Comparison of ENCODE assay signal across 8 mouse cellular contexts in the genomic region with DNA sequence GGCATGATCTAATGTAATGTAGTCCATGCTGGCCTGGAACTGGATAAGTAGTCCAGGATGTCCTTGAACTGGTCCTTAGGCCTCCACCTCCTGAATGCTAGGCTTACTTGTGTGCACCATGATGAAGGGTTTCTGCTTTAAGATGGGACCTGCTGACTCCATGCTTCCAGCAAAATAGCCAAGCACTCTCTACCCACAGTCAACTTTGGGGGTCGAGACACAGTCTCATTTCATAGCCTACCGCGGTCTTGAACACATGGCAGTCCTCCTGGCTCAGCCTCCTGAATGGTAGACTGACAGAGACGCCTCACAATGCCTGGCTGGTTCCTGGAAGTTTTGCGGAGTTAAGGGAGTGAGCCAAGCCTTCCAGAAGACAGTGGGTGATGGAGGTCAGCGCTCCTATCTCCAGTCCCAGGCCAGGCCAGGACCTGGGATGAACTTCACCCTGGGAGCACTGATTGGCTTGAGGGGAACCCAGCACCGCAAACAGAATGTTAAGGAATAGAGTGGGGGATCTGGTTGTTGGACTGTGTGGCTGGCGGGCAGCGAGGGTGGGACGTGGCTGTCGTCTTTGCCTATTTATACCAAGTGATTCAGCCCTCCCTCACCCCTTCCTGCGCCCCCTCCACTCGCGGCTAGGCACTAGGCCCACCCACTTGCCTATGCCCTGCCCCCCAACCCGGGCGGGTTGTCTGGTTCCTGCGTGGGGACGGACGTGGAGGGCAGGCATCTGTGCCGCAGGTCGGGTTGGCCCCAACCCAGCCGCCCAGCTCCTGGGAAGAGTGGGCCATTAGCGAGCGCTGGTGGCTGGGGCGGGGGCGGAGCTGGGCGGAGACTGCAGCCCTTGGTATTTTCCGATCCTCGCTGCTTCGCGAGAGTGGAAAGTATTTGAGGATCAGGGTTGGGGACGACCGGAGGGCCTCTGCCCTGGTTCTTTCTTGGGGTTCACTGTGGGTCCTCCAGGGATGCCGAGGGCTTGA. TPM values are rescaled to one million over a fixed set of nuclear protein-coding genes. Genes with fewer than 3 reads are reported as not detected.
A peak's percentile ranks its signal among the peaks of the same experiment; 100 is the strongest.
DNase-seq lines count a peak whose midpoint lies in the region; ATAC-seq and TF ChIP-seq lines count a peak whose summit lies in the region.

No protein-coding gene starts in this region.

- WGBS in cerebellum, adult 2 months = 24% methylated on average over 34 of the region's 34 CpGs
- WGBS in intestine, embryonic 15.5 days = 7% methylated on average over 34 of the region's 34 CpGs
- WGBS in liver, adult 2 months = 15% methylated on average over 34 of the region's 34 CpGs
- WGBS in midbrain, postnatal 0 days = 12% methylated on average over 33 of the region's 34 CpGs

- TF ChIP-seq CTCF in cerebellum, adult 2 months (IDR thresholded peaks at IDR 0.05; ENCODE audit: borderline replicate concordance, insufficient read depth, low read depth, low read length) = no peak
- TF ChIP-seq CTCF in liver, adult 2 months (IDR thresholded peaks at IDR 0.05; ENCODE audit: low read depth, low read length) = no peak
- TF ChIP-seq CTCF in midbrain, postnatal 0 days (IDR thresholded peaks at IDR 0.05) = no peak

- no peak for DNase-seq in cerebellum, adult 2 months
- DNase-seq in cerebellum, adult 9-10 months = no peak
- peak; percentile 80 for DNase-seq in embryo, embryonic 10.5 days (ENCODE audit: low spot score)
- no peak for DNase-seq in liver, adult 2 months (ENCODE audit: extremely low read depth, low read depth, low spot score)
- DNase-seq in midbrain, postnatal 0 days (ENCODE audit: low spot score) = peak; percentile 59
- peak; percentile 64 to 78 for DNase-seq in spleen, postnatal 4 days (ENCODE audit: low spot score in 2 of 2)

- H3K36me3 ChIP-seq in intestine, embryonic 15.5 days = no peaks in the 10 kb centered on the region
- no peaks in the 10 kb centered on the region for H3K36me3 ChIP-seq in liver, adult 2 months (ENCODE audit: control insufficient read depth, insufficient read depth, low read length)
- no peaks in the 10 kb centered on the region for H3K36me3 ChIP-seq in midbrain, postnatal 0 days (ENCODE audit: insufficient read depth, low read length)

- peak overlapping the region; percentile 94 for H3K4me2 ChIP-seq in intestine, embryonic 15.5 days (replicated peaks)
- H3K4me2 ChIP-seq in midbrain, postnatal 0 days (ENCODE audit: low read depth, low read length, poor library complexity, severe bottlenecking) = peak overlapping the region; percentile 56

- H3K9ac ChIP-seq in intestine, embryonic 15.5 days = peak overlapping the region; percentile 64
- H3K9ac ChIP-seq in liver, adult 2 months (ENCODE audit: low read depth, low read length) = peak overlapping the region; percentile 54
- H3K9ac ChIP-seq in midbrain, postnatal 0 days (replicated peaks; ENCODE audit: low read length, poor library complexity, severe bottlenecking) = peak overlapping the region; percentile 52; the same call in 1 of the 2 replicates

- H3K9me3 ChIP-seq in intestine, embryonic 15.5 days = no peaks in the 10 kb centered on the region
- no peaks in the 10 kb centered on the region for H3K9me3 ChIP-seq in midbrain, postnatal 0 days (ENCODE audit: low read length)

- H3K4me3 ChIP-seq in cerebellum, adult 2 months (replicated peaks; ENCODE audit: insufficient read depth, low read depth, low read length) = peak overlapping the region; percentile 30
- H3K4me3 ChIP-seq in intestine, embryonic 15.5 days (replicated peaks) = peak overlapping the region; percentile 73
- peak overlapping the region; percentile 45 for H3K4me3 ChIP-seq in liver, adult 2 months (ENCODE audit: insufficient read depth, low read depth, low read length)
- peak overlapping the region; percentile 33 for H3K4me3 ChIP-seq in midbrain, postnatal 0 days (ENCODE audit: low read depth, low read length)

- peaks cover 8% of the 10 kb centered on the region; the same call in 1 of the 2 replicates for H3K79me2 ChIP-seq in liver, adult 2 months (ENCODE audit: control insufficient read depth, insufficient read depth, low read length)

- H3K27me3 ChIP-seq in cerebellum, adult 2 months (ENCODE audit: control insufficient read depth, insufficient read depth, low read length) = no peaks in the 10 kb centered on the region
- H3K27me3 ChIP-seq in intestine, embryonic 15.5 days (replicated peaks) = no peaks in the 10 kb centered on the region
- no peaks in the 10 kb centered on the region for H3K27me3 ChIP-seq in liver, adult 2 months (ENCODE audit: control insufficient read depth, insufficient read depth, low read length)
- H3K27me3 ChIP-seq in midbrain, postnatal 0 days (ENCODE audit: insufficient read depth, low read length) = no peaks in the 10 kb centered on the region

- no peaks in the 10 kb centered on the region for H3K4me1 ChIP-seq in cerebellum, adult 2 months (ENCODE audit: control insufficient read depth, insufficient read depth, low read length)
- peaks cover 61% of the 10 kb centered on the region for H3K4me1 ChIP-seq in intestine, embryonic 15.5 days (replicated peaks)
- H3K4me1 ChIP-seq in liver, adult 2 months (ENCODE audit: control insufficient read depth, insufficient read depth, low read length) = 0 out of 2 replicates have a peak, but pooled peaks cover 3% of the 10 kb centered on the region
- H3K4me1 ChIP-seq in midbrain, postnatal 0 days (ENCODE audit: insufficient read depth, low read length) = peaks cover 5% of the 10 kb centered on the region

- H3K27ac ChIP-seq in cerebellum, adult 2 months (ENCODE audit: insufficient read depth, low read length) = peak overlapping the region; percentile 28; the same call in 1 of the 2 replicates
- H3K27ac ChIP-seq in intestine, embryonic 15.5 days = peak overlapping the region; percentile 94
- peak overlapping the region; percentile 93 for H3K27ac ChIP-seq in liver, adult 2 months (replicated peaks; ENCODE audit: insufficient read depth, low read depth, low read length)
- peak overlapping the region; percentile 65 for H3K27ac ChIP-seq in midbrain, postnatal 0 days (ENCODE audit: low read depth, low read length)

- ATAC-seq in granulocyte monocyte progenitor cell, adult 5-6 weeks (replicated peaks; ENCODE audit: poor library complexity, severe bottlenecking) = peak; percentile 26
- ATAC-seq in intestine, embryonic 15.5 days = peak; percentile 52
- ATAC-seq in midbrain, postnatal 0 days (ENCODE audit: low FRiP score) = 0 out of 2 replicates have a peak, but pooled peaks have one; percentile 11

- no peak for TF ChIP-seq POLR2A in cerebellum, adult 2 months (IDR thresholded peaks at IDR 0.05; ENCODE audit: borderline replicate concordance, insufficient read depth, low read length)
- TF ChIP-seq POLR2A in liver, adult 2 months (IDR thresholded peaks at IDR 0.05; ENCODE audit: extremely low read depth, insufficient read depth, low read length) = 0 out of 2 replicates have a peak, but pooled peaks have one; percentile 4

RNA-seq across cellular contexts. Expression of gene Nanos3, which starts 18.2 kb away (rescaled TPM):
- 2.3 and 2.8 TPM in 2 replicates for polyA plus RNA-seq in cerebellum, adult 2 months (2012; rRNA removed)
- 3.5 and 9.6 TPM in 2 replicates for total RNA-seq in granulocyte monocyte progenitor cell, adult 5-6 weeks (2014; fragmentation: Nextera tagmentation)
- total RNA-seq in granulocyte monocyte progenitor cell, adult 5-6 weeks (2017) = not detected in 2 replicates
- polyA plus RNA-seq in intestine, embryonic 15.5 days (2015; fragmentation: Nextera tagmentation; extraction: Ambion mirVana) = 2.5 and 2.9 TPM in 2 replicates
- not detected in 2 replicates for total RNA-seq in liver, adult 2 months (2014; rRNA removed)
- not detected in 2 replicates for polyA plus RNA-seq in liver, adult 2 months (2012; rRNA removed)
- total RNA-seq in midbrain, postnatal 0 days (2014; rRNA removed) = 0.27 and 4.6 TPM in 2 replicates
- 14.0 and 15.3 TPM in 2 replicates for polyA plus RNA-seq in midbrain, postnatal 0 days (2015; fragmentation: Nextera tagmentation; extraction: Ambion mirVana)

RNA-seq across cellular contexts. Expression of gene Zswim4, which starts 33.6 kb away (rescaled TPM):
- polyA plus RNA-seq in cerebellum, adult 2 months (2012; rRNA removed) = 14.0 TPM in 2 replicates
- total RNA-seq in granulocyte monocyte progenitor cell, adult 5-6 weeks (2014; fragmentation: Nextera tagmentation) = 4.6 and 8.1 TPM in 2 replicates
- total RNA-seq in granulocyte monocyte progenitor cell, adult 5-6 weeks (2017) = 4.5 and 4.8 TPM in 2 replicates
- polyA plus RNA-seq in intestine, embryonic 15.5 days (2015; fragmentation: Nextera tagmentation; extraction: Ambion mirVana) = 9.0 TPM in 2 replicates
- 2.8 and 3.7 TPM in 2 replicates for total RNA-seq in liver, adult 2 months (2014; rRNA removed)
- 6.9 and 8.4 TPM in 2 replicates for polyA plus RNA-seq in liver, adult 2 months (2012; rRNA removed)
- 37.7 and 41.8 TPM in 2 replicates for total RNA-seq in midbrain, postnatal 0 days (2014; rRNA removed)
- polyA plus RNA-seq in midbrain, postnatal 0 days (2015; fragmentation: Nextera tagmentation; extraction: Ambion mirVana) = 11.8 and 11.9 TPM in 2 replicates

RNA-seq across cellular contexts. Expression of gene D8Ertd738e, which starts 46.3 kb away (rescaled TPM):
- polyA plus RNA-seq in cerebellum, adult 2 months (2012; rRNA removed) = 210 and 226 TPM in 2 replicates
- total RNA-seq in granulocyte monocyte progenitor cell, adult 5-6 weeks (2014; fragmentation: Nextera tagmentation) = 145 and 151 TPM in 2 replicates
- 66.2 and 88.3 TPM in 2 replicates for total RNA-seq in granulocyte monocyte progenitor cell, adult 5-6 weeks (2017)
- 292 and 312 TPM in 2 replicates for polyA plus RNA-seq in intestine, embryonic 15.5 days (2015; fragmentation: Nextera tagmentation; extraction: Ambion mirVana)
- 103 and 115 TPM in 2 replicates for total RNA-seq in liver, adult 2 months (2014; rRNA removed)
- polyA plus RNA-seq in liver, adult 2 months (2012; rRNA removed) = 99.3 and 105 TPM in 2 replicates
- total RNA-seq in midbrain, postnatal 0 days (2014; rRNA removed) = 110 and 143 TPM in 2 replicates
- 274 and 297 TPM in 2 replicates for polyA plus RNA-seq in midbrain, postnatal 0 days (2015; fragmentation: Nextera tagmentation; extraction: Ambion mirVana)

RNA-seq across cellular contexts. Expression of gene Mri1, which starts 53.9 kb away (rescaled TPM):
- 32.9 and 35.5 TPM in 2 replicates for polyA plus RNA-seq in cerebellum, adult 2 months (2012; rRNA removed)
- total RNA-seq in granulocyte monocyte progenitor cell, adult 5-6 weeks (2014; fragmentation: Nextera tagmentation) = 18.6 and 30.7 TPM in 2 replicates
- total RNA-seq in granulocyte monocyte progenitor cell, adult 5-6 weeks (2017) = 14.0 and 26.3 TPM in 2 replicates
- 72.4 and 77.5 TPM in 2 replicates for polyA plus RNA-seq in intestine, embryonic 15.5 days (2015; fragmentation: Nextera tagmentation; extraction: Ambion mirVana)
- total RNA-seq in liver, adult 2 months (2014; rRNA removed) = 17.1 and 25.8 TPM in 2 replicates
- polyA plus RNA-seq in liver, adult 2 months (2012; rRNA removed) = 43.1 and 75.7 TPM in 2 replicates
- 28.8 and 31.7 TPM in 2 replicates for total RNA-seq in midbrain, postnatal 0 days (2014; rRNA removed)
- polyA plus RNA-seq in midbrain, postnatal 0 days (2015; fragmentation: Nextera tagmentation; extraction: Ambion mirVana) = 39.4 and 40.5 TPM in 2 replicates

RNA-seq across cellular contexts. Expression of gene 4930432K21Rik, which starts 55.4 kb away (rescaled TPM):
- polyA plus RNA-seq in cerebellum, adult 2 months (2012; rRNA removed) = 2.7 and 3.2 TPM in 2 replicates
- 1.2 TPM in 1 of 2 replicates, not detected in the other for total RNA-seq in granulocyte monocyte progenitor cell, adult 5-6 weeks (2014; fragmentation: Nextera tagmentation)
- 1.2 and 1.8 TPM in 2 replicates for total RNA-seq in granulocyte monocyte progenitor cell, adult 5-6 weeks (2017)
- polyA plus RNA-seq in intestine, embryonic 15.5 days (2015; fragmentation: Nextera tagmentation; extraction: Ambion mirVana) = 0.65 and 0.93 TPM in 2 replicates
- total RNA-seq in liver, adult 2 months (2014; rRNA removed) = not detected in 2 replicates
- 0.07 and 0.11 TPM in 2 replicates for polyA plus RNA-seq in liver, adult 2 months (2012; rRNA removed)
- 5.6 and 5.7 TPM in 2 replicates for total RNA-seq in midbrain, postnatal 0 days (2014; rRNA removed)
- polyA plus RNA-seq in midbrain, postnatal 0 days (2015; fragmentation: Nextera tagmentation; extraction: Ambion mirVana) = 2.2 and 2.4 TPM in 2 replicates

Comparison
In these comparisons a context has a peak if more than half of its experiments do, and no peak if none do; other contexts are left out.
1. DNase-seq: peak in embryo, embryonic 10.5 days (single experiment), midbrain, postnatal 0 days (single experiment) and spleen, postnatal 4 days (2 of 2); none in cerebellum, adult 2 months (0 of 2), cerebellum, adult 9-10 months (single experiment) and liver, adult 2 months (single experiment).
2. H3K27ac ChIP-seq: peak in every context shown above with its lines; median percentile 94 in intestine, embryonic 15.5 days; 93 in liver, adult 2 months; 65 in midbrain, postnatal 0 days; 28 in cerebellum, adult 2 months.
3. Peak in every context shown above with its lines, with median percentiles within 50 percentile points of each other: H3K4me3 ChIP-seq, ATAC-seq and H3K9ac ChIP-seq.